Mouse (Mus musculus) liver, postnatal 0 days (tissue): ENCODE data around the gene Mybpc3.

Experiments used
- CTCF ChIP-seq: sonication (generic); IDR thresholded peaks from 2 replicates; pipeline ENCODE4 v1.5.1; 2016; ENCODE audit warnings: antibody characterized with exemption, low read depth
- EP300 ChIP-seq: IDR thresholded peaks from 2 replicates; pipeline ENCODE4 v1.6.1; 2016; ENCODE audit warnings: antibody characterized with exemption, low read depth, mild to moderate bottlenecking

DNA sequence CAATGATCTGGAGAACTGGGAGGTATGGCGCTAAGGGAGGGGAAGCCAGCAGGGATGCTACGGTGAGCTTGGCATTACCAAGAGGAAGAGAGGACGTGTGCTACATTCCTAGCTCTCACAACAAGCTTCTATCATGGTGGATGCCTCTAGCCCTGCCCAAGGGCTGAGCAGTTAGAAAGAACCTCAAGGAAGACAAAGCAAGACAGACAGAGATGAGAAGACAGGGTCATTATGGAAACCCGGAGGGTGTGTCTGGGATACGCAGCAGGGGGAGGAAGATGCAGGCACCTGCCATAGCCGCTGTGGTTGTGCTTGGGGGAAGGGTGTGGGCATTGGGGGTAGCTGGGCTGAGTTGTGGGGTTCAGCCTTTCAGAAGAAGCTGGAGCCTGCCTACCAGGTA lies 5.6 kb downstream of the Mybpc3 start:
- TF ChIP-seq CTCF (no peak), EP300 (no peak)
